Mouse (Mus musculus): Measurements from ENCODE around the gene Zmynd15.

DNA sequence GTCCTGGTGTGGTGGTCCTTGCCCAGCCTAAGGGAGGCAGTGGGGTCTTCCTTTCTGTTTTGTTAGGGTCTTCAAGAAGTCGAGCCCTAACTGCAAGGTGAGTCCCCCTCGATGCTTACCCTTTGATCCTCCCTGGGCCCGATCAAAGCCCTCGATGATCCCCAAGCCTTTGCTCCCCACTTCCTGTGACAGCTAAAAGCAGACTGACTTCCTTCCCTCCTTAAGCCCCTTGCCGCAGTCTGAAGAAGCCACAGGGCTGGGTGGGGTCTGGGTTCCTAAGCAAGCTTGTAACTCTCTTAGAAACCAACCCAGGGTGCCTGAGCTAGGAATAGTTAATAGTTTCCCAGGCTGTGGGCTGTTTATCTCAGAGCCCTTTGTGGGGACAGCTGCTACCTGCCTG is 23.8 kb upstream of the Zmynd15 start:
- TF ChIP-seq CTCF (conservative IDR thresholded peaks at IDR 0.05; ENCODE audit: low read length), result no peak
- TF ChIP-seq NANOG (IDR thresholded peaks at IDR 0.05; ENCODE audit: borderline replicate concordance, low read length), result no peak
- no peak for TF ChIP-seq POU5F1 (IDR thresholded peaks at IDR 0.05; ENCODE audit: borderline replicate concordance, low read length)
